Mouse (Mus musculus) CH12.LX (cell line): ENCODE measurements around the gene Elavl3. TPM values are rescaled to one million over a fixed set of nuclear protein-coding genes. Genes with fewer than 3 reads are reported as not detected.

Source experiments
- DNase-seq: peaks from one replicate; pipeline ENCODE4 v3.0.0-alpha.2; 2013; ENCODE audit errors: extremely low read depth
- H3K27ac ChIP-seq: 2 replicates; pipeline ENCODE4 v1.5.1; 2012; ENCODE audit warnings: low read depth, mild to moderate bottlenecking, control low read depth, moderate library complexity; ENCODE audit not compliant: insufficient read depth
- H3K27me3 ChIP-seq: replicated peaks from 2 replicates; pipeline ENCODE3; 2012; ENCODE audit warnings: inconsistent platforms
- H3K36me3 ChIP-seq, 2 experiments: replicated peaks in 1 of 2; 2 replicates each; pipeline versions ENCODE3 to v1.6.1; 2012; ENCODE audit warnings: inconsistent platforms in 1 of 2, low read length in 1 of 2, mild to moderate bottlenecking in 1 of 2, mixed read lengths in 1 of 2, moderate library complexity in 1 of 2; ENCODE audit not compliant: control insufficient read depth in 1 of 2, insufficient read depth in 1 of 2
- H3K4me1 ChIP-seq, 2 experiments: 2 replicates each; pipeline ENCODE4 v1.6.1; 2012; ENCODE audit warnings: inconsistent platforms in 1 of 2, moderate library complexity in 1 of 2; ENCODE audit not compliant: insufficient read depth in 2 of 2, control insufficient read depth in 1 of 2
- H3K4me2 ChIP-seq: 2 replicates; pipeline ENCODE4 v1.6.1; 2012; ENCODE audit warnings: low read depth, mild to moderate bottlenecking, control low read depth; ENCODE audit not compliant: poor library complexity, insufficient read depth, severe bottlenecking
- H3K4me3 ChIP-seq, 3 experiments: fragments of 150-350 bp in 1 of 3; sonication (generic) in 1 of 3; replicated peaks in 1 of 3; 2 replicates each; pipeline versions ENCODE3 to v1.5.1; 2011 to 2012; ENCODE audit warnings: low read depth in 2 of 3, low read length in 2 of 3, mild to moderate bottlenecking in 2 of 3, moderate library complexity in 2 of 3, control low read depth in 1 of 3, improper control_type of control experiment in 1 of 3, inconsistent platforms in 1 of 3, mixed read lengths in 1 of 3; ENCODE audit not compliant: poor library complexity in 1 of 3
- H3K79me2 ChIP-seq: replicated peaks from 2 replicates; pipeline ENCODE4 v1.6.1; 2012; ENCODE audit warnings: mild to moderate bottlenecking, moderate library complexity; ENCODE audit not compliant: control insufficient read depth, poor library complexity, insufficient read depth, severe bottlenecking; ENCODE audit errors: extremely low read depth
- H3K9ac ChIP-seq: 2 replicates; pipeline ENCODE4 v1.6.1; 2012; ENCODE audit warnings: low read depth, mild to moderate bottlenecking, control low read depth, moderate library complexity; ENCODE audit not compliant: insufficient read depth
- H3K9me3 ChIP-seq: replicated peaks from 2 replicates; pipeline ENCODE3; 2012; ENCODE audit warnings: low read length, inconsistent platforms, mixed read lengths
- BHLHE40 ChIP-seq: IDR thresholded peaks from 2 replicates; pipeline ENCODE4 v1.6.1; 2011; ENCODE audit warnings: mild to moderate bottlenecking, low read depth, low read length, improper control_type of control experiment
- CHD1 ChIP-seq: IDR thresholded peaks from 2 replicates; pipeline ENCODE4 v1.6.1; 2012; ENCODE audit warnings: low read depth, low read length, improper control_type of control experiment, inconsistent platforms
- E2F4 ChIP-seq: IDR thresholded peaks from 2 replicates; pipeline ENCODE4 v1.6.1; 2011; ENCODE audit warnings: low read depth, low read length, improper control_type of control experiment; ENCODE audit not compliant: insufficient replicate concordance
- ETS1 ChIP-seq: conservative IDR thresholded peaks from 2 replicates; pipeline ENCODE4 v1.6.1; 2012; ENCODE audit warnings: low read depth, mild to moderate bottlenecking, inconsistent platforms, low read length, improper control_type of control experiment, moderate library complexity
- GABPA ChIP-seq: IDR thresholded peaks from 2 replicates; pipeline ENCODE4 v1.6.1; 2012; ENCODE audit warnings: low read depth, low read length, improper control_type of control experiment, inconsistent platforms; ENCODE audit not compliant: insufficient replicate concordance
- IRF4 ChIP-seq: IDR thresholded peaks from 2 replicates; pipeline ENCODE4 v1.6.1; 2014; ENCODE audit warnings: low read depth, mild to moderate bottlenecking, inconsistent platforms, low read length, improper control_type of control experiment
- KAT2A ChIP-seq: IDR thresholded peaks from 2 replicates; pipeline ENCODE4 v1.6.1; 2012; ENCODE audit warnings: low read length, improper control_type of control experiment, inconsistent platforms; ENCODE audit not compliant: insufficient replicate concordance
- MAFK ChIP-seq: IDR thresholded peaks from 2 replicates; pipeline ENCODE4 v1.6.1; 2011; ENCODE audit warnings: low read length, improper control_type of control experiment; ENCODE audit not compliant: insufficient replicate concordance
- MXI1 ChIP-seq: IDR thresholded peaks from 2 replicates; pipeline ENCODE4 v1.6.1; 2011; ENCODE audit warnings: mild to moderate bottlenecking, low read depth, low read length, improper control_type of control experiment
- MYC ChIP-seq: IDR thresholded peaks from 2 replicates; pipeline ENCODE4 v1.6.1; 2011; ENCODE audit warnings: low read depth, mild to moderate bottlenecking, improper control_type of control experiment, low read length
- NELFE ChIP-seq: IDR thresholded peaks from 2 replicates; pipeline ENCODE4 v1.6.1; 2011; ENCODE audit warnings: low read depth, low read length, improper control_type of control experiment
- NRF1 ChIP-seq: IDR thresholded peaks from 2 replicates; pipeline ENCODE4 v1.6.1; 2014; ENCODE audit warnings: low read depth, mild to moderate bottlenecking, inconsistent platforms, low read length, improper control_type of control experiment, moderate library complexity
- PAX5 ChIP-seq: IDR thresholded peaks from 2 replicates; pipeline ENCODE4 v1.6.1; 2012; ENCODE audit warnings: low read length, inconsistent platforms, mixed read lengths
- RAD21 ChIP-seq: IDR thresholded peaks from 2 replicates; pipeline ENCODE4 v1.6.1; 2011; ENCODE audit warnings: low read depth, mild to moderate bottlenecking, low read length, improper control_type of control experiment, moderate library complexity
- RCOR1 ChIP-seq: conservative IDR thresholded peaks from 2 replicates; pipeline ENCODE4 v1.6.1; 2012; ENCODE audit warnings: low read depth, mild to moderate bottlenecking, inconsistent platforms, low read length, improper control_type of control experiment
- ZNF384 ChIP-seq: IDR thresholded peaks from 2 replicates; pipeline ENCODE4 v1.6.1; 2012; ENCODE audit warnings: low read depth, low read length, improper control_type of control experiment, inconsistent platforms
- dilution Hi-C: fragments of 300-500 bp; cut with MboI; formaldehyde crosslinking; loops from 2 replicates; pipeline ENCODE4 v1.14.3; 2020; ENCODE audit warnings: low sequenced_read_pairs; ENCODE audit not compliant: extremely low pct_unique_long_range_greater_than_20kb, extremely low pct_ligation_motif_present
- in situ Hi-C: fragments of 300-500 bp; cut with MboI; formaldehyde crosslinking; loops from 3 replicates; pipeline ENCODE4 v1.14.3; 2019; ENCODE audit warnings: low sequenced_read_pairs, low pct_ligation_motif_present, low pct_unique_long_range_greater_than_20kb, mixed read lengths
- polyA plus RNA-seq: library from polyadenylated mRNA; unstranded; fragments of >175 nt; gene quantifications from 2 replicates; pipeline ENCODE4 v1.2.1, GENCODE M21; 2012; ENCODE audit warnings: low read depth; ENCODE audit not compliant: insufficient read length
- total RNA-seq, 2 experiments: library from RNA; depleted of rRNA; stranded (reverse); fragments of 300-350 nt in 1 of 2; fragments of >200 nt in 1 of 2; gene quantifications; 2 replicates each; pipeline ENCODE4 v1.2.3; 2012 to 2014

Gene Elavl3
- total and polyA plus RNA-seq, 3 experiments: 0.04 to 0.06 TPM; not detected in 1

- in situ Hi-C loops: no loop called here
- no peak overlapping the region for H3K27ac ChIP-seq
- H3K4me3 ChIP-seq: no peak overlapping the region
- H3K4me2 ChIP-seq: no peak overlapping the region
- H3K4me1 ChIP-seq: no peaks in the 10 kb centered on the region
- peaks cover 79% of the 10 kb centered on the region for H3K27me3 ChIP-seq
- no peak overlapping the region for H3K9ac ChIP-seq
- no peaks in the 10 kb centered on the region for H3K9me3 ChIP-seq
- dilution Hi-C loops: no loop called here
- TF ChIP-seq BHLHE40 (no peak), MAFK (no peak), IRF4 (no peak), GABPA (no peak), RAD21 (no peak), ETS1 (no peak), MXI1 (no peak), CHD1 (no peak), KAT2A (no peak), PAX5 (no peak), NRF1 (no peak), ZNF384 (no peak), MYC (no peak), RCOR1 (no peak)
- no peaks in the 10 kb centered on the region for H3K79me2 ChIP-seq
- no peak for DNase-seq
- no peaks in the 10 kb centered on the region for H3K36me3 ChIP-seq
These were observed 63.3 kb downstream of the Elavl3 start for GRCm38 (mm10) chr9:21988421-21989101.

GRCm38 (mm10) chr9:21987592-21988342 lies 64.1 kb downstream of the Elavl3 start:
- H3K27me3 ChIP-seq: peaks cover 80% of the 10 kb centered on the region
- H3K79me2 ChIP-seq: no peaks in the 10 kb centered on the region
- no peak overlapping the region for H3K9ac ChIP-seq
- no peak overlapping the region for H3K27ac ChIP-seq
- in situ Hi-C loops (no loop called here), dilution Hi-C loops (no loop called here)
- no peaks in the 10 kb centered on the region for H3K4me1 ChIP-seq
- no peak overlapping the region for H3K4me2 ChIP-seq
- H3K4me3 ChIP-seq: no peak overlapping the region
- no peaks in the 10 kb centered on the region for H3K9me3 ChIP-seq
- no peaks in the 10 kb centered on the region for H3K36me3 ChIP-seq
- TF ChIP-seq E2F4 (no peak), NELFE (no peak), MYC (no peak)
- DNase-seq: no peak
